Mouse (Mus musculus) embryonic facial prominence, embryonic 14.5 days (tissue): ENCODE data around the gene Cbarp. TPM values are rescaled to one million over a fixed set of nuclear protein-coding genes. Genes with fewer than 3 reads are reported as not detected.

ENCODE experiments used
- ATAC-seq: fragments of 200-750 bp; cut with Nextera tagmentation; 2 replicates; pipeline ENCODE4 v1.8.0; 2017; ENCODE audit warnings: low read depth, moderate number of reproducible peaks, moderate TSS enrichment
- DNase-seq: peaks from one replicate; pipeline ENCODE4 v3.0.0-alpha.2; 2015; ENCODE audit warnings: low spot score
- H3K27ac ChIP-seq: fragments of 300-500 bp; sonication (generic); replicated peaks from 2 replicates; pipeline ENCODE4 v1.5.1; 2014; ENCODE audit warnings: low read depth, mild to moderate bottlenecking, low read length, moderate library complexity
- H3K27me3 ChIP-seq: fragments of 300-500 bp; sonication (generic); replicated peaks from 2 replicates; pipeline ENCODE4 v1.6.1; 2014; ENCODE audit warnings: low read length; ENCODE audit not compliant: control insufficient read depth, insufficient read depth
- H3K36me3 ChIP-seq: fragments of 300-500 bp; sonication (generic); 2 replicates; pipeline ENCODE4 v1.6.1; 2014; ENCODE audit warnings: low read length, mixed read lengths; ENCODE audit not compliant: control insufficient read depth, insufficient read depth
- H3K4me1 ChIP-seq: fragments of 300-500 bp; sonication (generic); 2 replicates; pipeline ENCODE4 v1.6.1; 2014; ENCODE audit warnings: antibody characterized with exemption, low read length; ENCODE audit not compliant: control insufficient read depth, insufficient read depth
- H3K4me2 ChIP-seq: fragments of 300-500 bp; sonication (generic); 2 replicates; pipeline ENCODE4 v1.6.1; 2014; ENCODE audit warnings: low read depth, mild to moderate bottlenecking, low read length, moderate library complexity, mixed read lengths
- H3K4me3 ChIP-seq: fragments of 300-500 bp; sonication (generic); 2 replicates; pipeline ENCODE4 v1.5.1; 2014; ENCODE audit warnings: low read depth, mild to moderate bottlenecking, low read length
- H3K9ac ChIP-seq: fragments of 300-500 bp; sonication (generic); 2 replicates; pipeline ENCODE4 v1.6.1; 2014; ENCODE audit warnings: low read depth, mild to moderate bottlenecking, low read length, moderate library complexity, mixed read lengths
- H3K9me3 ChIP-seq: fragments of 300-500 bp; sonication (generic); 2 replicates; pipeline ENCODE4 v1.6.1; 2016; ENCODE audit warnings: low read length; ENCODE audit not compliant: control insufficient read depth
- WGBS: fragments of 180-500 bp; shearing (Covaris S2); extraction: QIAGEN DNeasy Blood & Tissue Kit; methylation state at CpG from one replicate; pipeline ENCODE4 v1.1.7; 2014; 5-methylcytosine and 5-hydroxymethylcytosine counted together
- polyA plus RNA-seq: library from polyadenylated mRNA; unstranded; fragments of >200 nt; fragmentation: Nextera tagmentation; extraction: Ambion mirVana; gene quantifications from 2 replicates; pipeline ENCODE4 v1.2.1, GENCODE M21; 2014

Cbarp gene
- polyA plus RNA-seq, 1 experiment from 2014 or later, result 7.3 TPM

DNA sequence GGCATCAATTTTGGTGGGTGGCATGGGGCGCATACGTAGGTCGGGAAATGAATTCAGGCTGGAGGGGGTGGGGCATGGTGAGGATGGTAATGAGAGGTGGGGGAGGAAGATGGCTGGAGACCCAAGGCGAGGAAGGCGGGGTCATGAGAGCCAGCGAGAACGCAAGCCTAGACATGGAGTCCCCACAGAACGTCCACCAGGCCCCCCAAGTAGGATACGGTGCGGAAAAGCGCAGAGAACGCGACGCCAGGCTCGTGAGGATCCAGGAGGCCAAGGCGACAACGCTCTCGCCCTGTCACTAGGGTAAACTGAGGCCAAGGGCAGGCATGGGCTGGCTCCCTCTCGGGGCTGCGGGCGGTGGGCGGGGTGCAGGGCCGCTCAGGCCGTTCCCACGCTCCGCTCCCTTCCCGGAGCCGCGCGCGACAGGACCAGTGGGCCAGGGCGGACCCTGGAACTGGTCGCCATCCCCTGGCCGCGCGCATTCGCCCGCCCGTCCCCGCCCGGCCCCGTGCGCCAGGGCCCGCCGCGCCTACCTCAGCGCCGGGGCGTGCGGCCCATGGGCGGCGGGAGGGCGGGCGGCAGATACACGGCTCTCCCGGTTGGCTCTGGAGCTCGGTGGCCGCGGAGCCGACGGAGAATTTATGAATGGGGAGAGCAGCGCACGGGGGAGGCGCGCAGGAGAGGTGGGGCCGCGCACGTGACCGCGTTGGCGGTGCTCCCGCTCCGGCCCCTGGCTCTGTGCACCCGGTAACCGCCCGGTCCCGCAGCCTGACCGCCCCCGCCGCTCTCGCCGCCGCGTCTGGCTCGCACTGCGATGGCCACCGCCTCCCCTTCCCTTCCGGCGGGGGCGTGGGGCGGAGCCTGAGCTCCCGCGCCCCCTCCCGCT, 1.8 kb downstream of the Cbarp start, which contains the start of gene Atp5d:
Gene Atp5d (plus strand): TSS at position 80 of the 886 bp plus-strand sequence.
- Histone ChIP-seq H3K27me3 (peaks cover 24% of the 10 kb centered on the region), H3K9ac (peak within 1 kb of the TSS; percentile 76), H3K9me3 (0 out of 2 replicates have a peak, but pooled peaks cover 3% of the 10 kb centered on the region), H3K27ac (peak within 1 kb of the TSS; percentile 73), H3K4me1 (peaks cover 23% of the 10 kb centered on the region), H3K4me2 (peak within 1 kb of the TSS; percentile 96), H3K36me3 (peaks cover 21% of the 10 kb centered on the region), H3K4me3 (peak within 1 kb of the TSS; percentile 69)
- DNase-seq (peak; percentile 80), ATAC-seq (peak; percentile 1; the same call in 1 of the 2 replicates)
- WGBS, result 0% methylated on average over 20 of the region's 94 CpGs

DNA sequence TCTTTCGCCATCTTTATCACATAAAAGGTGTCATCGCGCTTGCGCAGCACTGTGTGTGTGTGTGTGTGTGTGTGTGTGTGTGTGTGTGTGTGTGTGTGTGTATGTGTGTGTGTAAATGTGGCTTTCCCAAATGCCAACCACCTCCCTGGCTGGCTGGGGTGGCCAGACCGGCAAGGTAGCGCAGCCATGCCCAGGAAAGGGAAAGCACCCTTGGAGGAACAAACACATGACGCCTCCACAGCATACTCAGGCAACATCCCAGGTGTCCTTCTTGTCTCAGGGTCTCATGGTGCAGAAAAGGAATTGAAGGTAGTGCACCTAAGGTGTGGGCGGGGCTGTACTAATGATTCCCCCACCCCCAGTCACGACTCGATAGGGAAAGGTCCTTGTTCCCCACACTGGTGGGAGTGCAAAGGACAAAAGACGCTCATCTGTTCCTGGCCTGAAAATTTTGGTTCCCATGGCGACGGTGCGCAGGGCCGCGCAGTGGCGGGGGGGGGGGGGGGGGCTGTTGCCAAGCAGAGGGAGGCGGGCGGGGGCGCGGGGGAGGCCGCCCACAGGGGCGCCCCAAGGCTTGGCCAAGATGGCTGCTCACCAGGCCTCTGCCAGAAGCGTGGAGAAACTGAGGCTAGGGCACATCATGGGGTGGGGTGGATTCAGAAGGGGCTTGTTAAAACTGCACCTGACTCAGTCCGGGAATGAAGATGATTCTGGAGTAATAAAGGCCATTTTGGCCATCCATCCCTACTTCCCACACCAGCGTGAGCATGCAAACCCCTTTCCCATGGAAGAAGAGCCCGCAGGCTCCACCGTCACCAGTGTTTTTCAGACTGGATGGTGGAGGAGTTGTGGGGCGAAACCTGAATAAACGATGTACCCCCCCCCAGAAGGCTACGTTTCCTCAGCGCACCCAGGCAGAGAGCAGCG, 2.7 kb downstream of the Cbarp start:
- Histone ChIP-seq H3K4me1 (peaks cover 22% of the 10 kb centered on the region), H3K27ac (peak overlapping the region; percentile 55; the same call in 1 of the 2 replicates), H3K9me3 (0 out of 2 replicates have a peak, but pooled peaks cover 3% of the 10 kb centered on the region), H3K36me3 (peaks cover 18% of the 10 kb centered on the region), H3K4me2 (peak overlapping the region; percentile 96), H3K4me3 (peak overlapping the region; percentile 69), H3K27me3 (peaks cover 24% of the 10 kb centered on the region), H3K9ac (peak overlapping the region; percentile 76)
- no peak for ATAC-seq
- no peak for DNase-seq
- WGBS, result 3% methylated on average over 17 of the region's 33 CpGs

DNA sequence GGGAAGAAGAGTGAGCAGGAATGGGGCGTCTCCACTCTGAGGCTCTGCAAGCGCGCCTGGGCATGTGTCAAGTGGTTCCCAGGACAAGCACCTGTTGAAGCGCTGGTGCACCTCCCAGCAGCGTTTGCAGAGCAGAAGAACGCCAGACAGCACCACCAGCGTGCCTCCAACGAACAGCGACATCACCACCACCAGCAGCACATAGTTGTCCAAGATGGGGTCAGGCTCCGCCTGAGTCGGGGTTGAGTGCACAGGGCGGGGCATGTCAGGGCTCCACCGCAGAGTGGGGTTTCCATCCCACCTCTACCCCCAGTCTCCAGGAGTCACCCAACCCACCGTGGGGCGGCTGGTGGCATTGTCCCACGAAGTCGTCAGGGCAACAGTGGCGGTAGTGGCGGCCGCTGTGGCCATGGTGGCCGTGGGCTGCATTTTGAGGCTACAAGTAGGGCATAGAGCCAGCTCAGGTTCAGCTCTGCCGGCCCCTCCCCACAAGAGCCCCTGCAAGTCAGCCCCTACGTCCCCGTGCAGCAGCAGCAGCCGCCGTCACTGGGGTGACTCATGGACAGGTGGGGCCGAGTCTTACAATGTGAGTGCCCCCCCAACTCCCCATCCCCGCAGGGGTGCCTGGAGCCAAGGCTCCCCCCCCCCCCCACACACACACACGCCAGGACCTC, 3.5 kb downstream of the Cbarp start:
- ATAC-seq, result no peak
- H3K4me2 ChIP-seq, result peak overlapping the region; percentile 96
- no peak overlapping the region for H3K27ac ChIP-seq
- peaks cover 20% of the 10 kb centered on the region for H3K4me1 ChIP-seq
- WGBS, result 3% methylated on average over 24 of the region's 29 CpGs
- H3K4me3 ChIP-seq, result peak overlapping the region; percentile 69
- peak; percentile 63 for DNase-seq
- 0 out of 2 replicates have a peak, but pooled peaks cover 3% of the 10 kb centered on the region for H3K9me3 ChIP-seq
- peak overlapping the region; percentile 37; the same call in 1 of the 2 replicates for H3K9ac ChIP-seq
- H3K36me3 ChIP-seq, result peaks cover 25% of the 10 kb centered on the region
- peaks cover 24% of the 10 kb centered on the region for H3K27me3 ChIP-seq

DNA sequence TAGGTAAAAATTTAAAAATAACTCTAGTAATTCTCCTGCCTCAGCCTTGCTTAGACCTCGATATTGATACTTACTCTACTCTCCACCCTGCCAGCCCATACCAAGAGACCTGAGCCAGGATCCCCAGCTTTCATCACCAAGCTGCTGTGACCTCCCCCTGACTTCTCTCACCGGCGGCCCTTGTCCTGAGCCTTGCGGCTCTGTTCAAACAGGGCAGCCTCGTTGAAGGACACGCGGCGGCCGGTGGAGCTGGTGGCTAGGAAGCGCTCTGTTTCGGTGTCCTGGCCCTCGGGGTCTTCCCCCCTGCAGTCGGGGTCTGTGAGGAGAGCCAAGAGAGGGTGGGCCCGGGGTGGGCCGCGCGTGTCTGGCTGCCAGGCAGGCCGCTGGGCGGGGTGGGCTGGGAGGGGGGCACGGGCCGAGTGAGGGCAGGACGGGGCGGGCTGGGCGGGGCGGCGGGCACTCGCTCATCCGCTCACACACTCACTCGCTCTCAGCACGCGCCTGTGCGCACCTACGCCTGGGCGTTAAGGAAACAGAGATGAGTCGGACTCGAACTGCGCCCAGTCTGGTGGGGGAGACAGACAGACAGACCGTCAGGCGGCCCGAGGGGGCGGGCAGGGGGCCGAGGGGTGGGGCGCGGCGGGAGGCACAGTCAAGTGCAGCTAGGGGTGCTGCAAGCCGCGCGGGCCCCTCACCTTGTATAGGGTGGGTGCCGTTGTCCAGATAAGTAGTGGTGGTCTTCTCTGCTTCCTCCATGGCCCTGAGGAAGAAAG, 4.3 kb downstream of the Cbarp start:
- no peak for ATAC-seq
- 0 out of 2 replicates have a peak, but pooled peaks cover 3% of the 10 kb centered on the region for H3K9me3 ChIP-seq
- H3K4me2 ChIP-seq, result peak overlapping the region; percentile 96
- H3K4me1 ChIP-seq, result peaks cover 20% of the 10 kb centered on the region
- DNase-seq, result no peak
- peak overlapping the region; percentile 69 for H3K4me3 ChIP-seq
- H3K36me3 ChIP-seq, result peaks cover 32% of the 10 kb centered on the region
- H3K27ac ChIP-seq, result no peak overlapping the region
- H3K27me3 ChIP-seq, result peaks cover 24% of the 10 kb centered on the region
- no peak overlapping the region for H3K9ac ChIP-seq
- WGBS, result 23% methylated on average over 13 of the region's 49 CpGs

DNA sequence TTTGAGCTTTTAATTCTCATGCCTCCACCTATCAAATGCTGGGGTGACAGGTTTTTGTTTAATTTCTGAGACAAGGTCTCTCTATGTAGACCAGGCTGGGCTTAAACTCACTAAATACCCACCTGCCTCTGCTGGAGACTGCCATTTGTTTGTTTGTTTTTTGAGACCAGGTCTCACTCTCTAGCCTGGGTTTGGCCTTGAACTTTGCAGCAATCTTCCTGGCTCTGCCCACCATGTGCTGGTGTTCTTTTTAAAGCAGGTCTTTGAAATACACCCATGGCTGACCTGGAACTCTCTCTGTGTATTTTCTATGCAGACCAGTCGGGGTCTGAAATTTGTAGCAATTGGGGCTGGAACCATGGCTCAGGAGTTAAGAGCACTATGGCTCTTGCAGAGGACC, 5.0 kb downstream of the Cbarp start:
- H3K36me3 ChIP-seq, result peaks cover 38% of the 10 kb centered on the region
- ATAC-seq, result no peak

DNA sequence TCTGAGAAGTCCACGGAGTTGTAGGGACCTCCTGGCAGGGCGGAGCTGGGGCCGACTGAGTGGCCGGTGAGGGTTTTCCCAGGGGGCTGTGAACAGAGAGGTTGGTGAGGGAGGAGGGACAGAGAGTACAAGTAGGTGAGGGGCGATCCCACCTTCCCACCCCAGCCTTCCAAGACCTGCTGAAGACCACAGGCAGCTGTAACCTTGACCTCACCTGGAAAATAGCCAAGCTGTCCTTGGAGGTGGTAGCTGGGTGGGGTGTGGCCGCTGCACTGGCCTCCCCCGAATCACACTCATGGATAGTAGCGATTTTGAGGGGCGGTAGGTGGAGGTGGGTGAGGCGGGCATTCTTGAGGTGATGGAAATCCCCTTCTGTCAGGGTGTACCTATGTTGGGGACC, 5.5 kb downstream of the Cbarp start:
- Histone ChIP-seq H3K27me3 (peaks cover 24% of the 10 kb centered on the region), H3K27ac (no peak overlapping the region), H3K4me2 (no peak overlapping the region), H3K9me3 (0 out of 2 replicates have a peak, but pooled peaks cover 3% of the 10 kb centered on the region), H3K4me3 (no peak overlapping the region), H3K4me1 (peaks cover 20% of the 10 kb centered on the region), H3K9ac (no peak overlapping the region), H3K36me3 (peaks cover 43% of the 10 kb centered on the region)
- WGBS, result 88% methylated on average over 10 of the region's 10 CpGs
- ATAC-seq (no peak), DNase-seq (no peak)

More for the DNA sequence above, 5.0 kb downstream of the Cbarp start:
- no peak for DNase-seq
- Histone ChIP-seq H3K27me3 (peaks cover 24% of the 10 kb centered on the region), H3K9me3 (0 out of 2 replicates have a peak, but pooled peaks cover 3% of the 10 kb centered on the region), H3K27ac (no peak overlapping the region), H3K4me3 (no peak overlapping the region), H3K4me2 (no peak overlapping the region), H3K4me1 (peaks cover 20% of the 10 kb centered on the region), H3K9ac (no peak overlapping the region)
- WGBS, result 88% methylated on average over 1 of the region's 1 CpGs

DNA sequence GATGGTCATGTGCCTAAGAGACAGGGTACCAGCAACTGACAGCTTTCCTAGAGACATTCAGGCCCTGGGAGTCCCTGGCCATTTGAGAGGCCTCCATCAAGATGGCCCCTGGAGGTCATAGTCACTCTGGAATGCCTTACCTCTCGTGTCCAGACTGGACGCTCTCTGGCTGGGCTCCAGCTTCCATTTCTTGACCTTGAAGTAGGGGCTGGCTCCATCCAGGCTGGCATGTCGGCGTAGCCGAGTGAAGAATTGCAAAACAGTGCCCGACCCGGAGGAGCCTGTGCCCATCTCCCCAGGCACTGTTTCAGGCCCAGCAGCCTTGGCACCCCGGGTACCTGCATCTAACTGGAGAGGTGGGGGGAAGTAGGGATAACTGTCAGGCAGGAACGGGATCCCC, 6.2 kb downstream of the Cbarp start:
- WGBS, result 91% methylated on average over 9 of the region's 9 CpGs
- Histone ChIP-seq H3K9ac (no peak overlapping the region), H3K36me3 (peaks cover 50% of the 10 kb centered on the region), H3K4me2 (no peak overlapping the region), H3K4me1 (peaks cover 20% of the 10 kb centered on the region), H3K27me3 (peaks cover 24% of the 10 kb centered on the region), H3K27ac (no peak overlapping the region), H3K4me3 (no peak overlapping the region), H3K9me3 (0 out of 2 replicates have a peak, but pooled peaks cover 3% of the 10 kb centered on the region)
- DNase-seq, result no peak
- no peak for ATAC-seq
